ENCODE assay signal across 21 mouse cellular contexts in the genomic region with DNA sequence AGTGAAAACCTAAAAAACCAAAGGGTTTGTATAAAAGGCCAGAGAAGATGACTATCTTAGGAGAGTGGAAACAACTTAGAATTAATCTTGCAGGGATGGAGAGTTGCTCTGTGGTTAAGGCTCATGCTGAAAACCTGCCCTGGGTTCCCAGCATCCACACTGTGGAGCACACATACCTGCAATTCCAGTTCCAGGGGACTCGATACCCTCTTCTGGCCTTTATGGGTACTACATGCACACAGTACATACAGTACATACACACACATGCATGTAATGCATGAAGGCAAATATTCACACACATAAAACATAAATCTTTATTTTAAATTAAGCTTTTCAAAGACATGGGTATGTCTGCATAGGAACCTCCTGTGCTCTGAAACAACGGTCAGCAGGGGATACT. TPM values are rescaled to one million over a fixed set of nuclear protein-coding genes. Genes with fewer than 3 reads are reported as not detected.
DNase-seq lines count a peak whose midpoint lies in the region; ATAC-seq and TF ChIP-seq lines count a peak whose summit lies in the region.
"Had no signal": no experiment of that assay in that cellular context is flagged by ENCODE, and none has a peak within 500 bp of the region (broad histone marks: within the 10 kb centered on the region; RNA-seq: fewer than 3 reads in every experiment).

No protein-coding gene starts in this region.

- H3K4me3 ChIP-seq in layer of hippocampus, adult 2 months: no peak overlapping the region
- H3K4me3 ChIP-seq in midbrain, embryonic 11.5 days (ENCODE audit: low read depth, low read length): no peak overlapping the region
- no peak overlapping the region for H3K4me3 ChIP-seq in midbrain, postnatal 0 days (ENCODE audit: low read depth, low read length)
- H3K4me3 ChIP-seq: heart, embryonic 12.5 days; limb, embryonic 15.5 days; myocyte; neural tube, embryonic 13.5 days had no signal

- H3K36me3 ChIP-seq in midbrain, embryonic 11.5 days (ENCODE audit: control insufficient read depth, insufficient read depth, low read length): no peaks in the 10 kb centered on the region
- H3K36me3 ChIP-seq in midbrain, postnatal 0 days (ENCODE audit: insufficient read depth, low read length): no peaks in the 10 kb centered on the region
- H3K36me3 ChIP-seq: heart, embryonic 12.5 days; limb, embryonic 15.5 days had no signal

- H3K27me3 ChIP-seq in midbrain, embryonic 11.5 days (ENCODE audit: control insufficient read depth, insufficient read depth, low read length): no peaks in the 10 kb centered on the region
- H3K27me3 ChIP-seq in midbrain, postnatal 0 days (ENCODE audit: insufficient read depth, low read length): no peaks in the 10 kb centered on the region
- H3K27me3 ChIP-seq: heart, embryonic 12.5 days; limb, embryonic 15.5 days; neural tube, embryonic 13.5 days had no signal

- no peaks in the 10 kb centered on the region for H3K4me1 ChIP-seq in midbrain, embryonic 11.5 days (ENCODE audit: control insufficient read depth, insufficient read depth, low read length)
- H3K4me1 ChIP-seq in midbrain, postnatal 0 days (ENCODE audit: insufficient read depth, low read length): no peaks in the 10 kb centered on the region
- H3K4me1 ChIP-seq: heart, embryonic 12.5 days; limb, embryonic 15.5 days; neural tube, embryonic 13.5 days had no signal

- H3K27ac ChIP-seq in layer of hippocampus, adult 2 months: no peak overlapping the region
- H3K27ac ChIP-seq in midbrain, embryonic 11.5 days (ENCODE audit: low read depth, low read length): no peak overlapping the region
- no peak overlapping the region for H3K27ac ChIP-seq in midbrain, postnatal 0 days (ENCODE audit: low read depth, low read length)
- H3K27ac ChIP-seq: limb, embryonic 15.5 days; neural tube, embryonic 13.5 days had no signal

- H3K4me2 ChIP-seq in midbrain, embryonic 11.5 days: no peak overlapping the region
- no peak overlapping the region for H3K4me2 ChIP-seq in midbrain, postnatal 0 days (ENCODE audit: low read depth, low read length, poor library complexity, severe bottlenecking)
- H3K4me2 ChIP-seq: heart, embryonic 12.5 days; limb, embryonic 15.5 days; neural tube, embryonic 13.5 days had no signal

- no peak overlapping the region for H3K9ac ChIP-seq in midbrain, embryonic 11.5 days (ENCODE audit: low read length)
- H3K9ac ChIP-seq in midbrain, postnatal 0 days (replicated peaks; ENCODE audit: low read length, poor library complexity, severe bottlenecking): no peak overlapping the region
- H3K9ac ChIP-seq: heart, embryonic 12.5 days; limb, embryonic 15.5 days; neural tube, embryonic 13.5 days had no signal

- no peak for ATAC-seq in midbrain, embryonic 11.5 days (ENCODE audit: low FRiP score)
- ATAC-seq in midbrain, postnatal 0 days (ENCODE audit: low FRiP score): no peak
- ATAC-seq: activated CD4-positive, CD25-positive, alpha-beta regulatory T cell, adult 4 months; forebrain, embryonic 14.5 days had no signal

- no peak for DNase-seq in layer of hippocampus, adult 2 months (ENCODE audit: low spot score in 2 of 2)
- DNase-seq in layer of hippocampus, postnatal 14 days (ENCODE audit: low spot score in 2 of 2): no peak
- peak; percentile 28 for DNase-seq in midbrain, embryonic 11.5 days (ENCODE audit: low spot score, missing footprints)
- no peak for DNase-seq in midbrain, postnatal 0 days (ENCODE audit: low spot score)
- DNase-seq in R1 (ENCODE audit: low read depth, low spot score): peak; percentile 59
- DNase-seq in frontal cortex, postnatal 14 days (ENCODE audit: low spot score in 2 of 2): no peak
- DNase-seq in layer of hippocampus, postnatal 25 days (ENCODE audit: extremely low spot score in 1 of 2, low spot score in 1 of 2): no peak
- DNase-seq: adrenal gland, postnatal 10 days; cerebellum, adult 9-10 months; heart, postnatal 10 days; kidney, adult 2 months; kidney, postnatal 10 days; lung, adult 2 months; midbrain, embryonic 14.5 days; thymus, postnatal 14 days had no signal

- H3K9me3 ChIP-seq in midbrain, embryonic 11.5 days (ENCODE audit: control insufficient read depth, low read length): no peaks in the 10 kb centered on the region
- H3K9me3 ChIP-seq in midbrain, postnatal 0 days (ENCODE audit: low read length): no peaks in the 10 kb centered on the region
- H3K9me3 ChIP-seq: limb, embryonic 15.5 days had no signal

- TF ChIP-seq CTCF in layer of hippocampus, adult 2 months (conservative IDR thresholded peaks at IDR 0.05): peak; percentile 55
- TF ChIP-seq CTCF in midbrain, postnatal 0 days (IDR thresholded peaks at IDR 0.05): no peak; the same call in 1 of the 2 replicates

- 87% methylated on average over 2 of the region's 2 CpGs for WGBS in midbrain, embryonic 11.5 days
- WGBS in midbrain, postnatal 0 days: 92% methylated on average over 2 of the region's 2 CpGs

RNA-seq across cellular contexts. Expression of gene Fat4, which starts 10.9 kb away (rescaled TPM):
- 10 to 100 TPM; 29.4 to 34.5 TPM for total RNA-seq in layer of hippocampus, adult 2 months (2021)
- 10 to 100 TPM; 33.2 to 33.3 TPM for total RNA-seq in layer of hippocampus, postnatal 14 days (2021)
- polyA plus RNA-seq in midbrain, embryonic 11.5 days (2014; fragmentation: Nextera tagmentation; extraction: Ambion mirVana): 9.3 and 10.3 TPM in 2 replicates
- 79.1 and 91.4 TPM in 2 replicates for total RNA-seq in midbrain, postnatal 0 days (2014; rRNA removed)
- polyA plus RNA-seq in midbrain, postnatal 0 days (2015; fragmentation: Nextera tagmentation; extraction: Ambion mirVana): 4.0 and 5.0 TPM in 2 replicates
- total RNA-seq in layer of hippocampus, postnatal 25 days (2021): 10 to 100 TPM; 25.6 to 38.7 TPM
- polyA plus RNA-seq: activated CD4-positive, CD25-positive, alpha-beta regulatory T cell, adult 4 months had no signal

Comparison
In these comparisons a context has a peak if more than half of its experiments do, and no peak if none do; other contexts are left out.
1. DNase-seq: peak in midbrain, embryonic 11.5 days (single experiment) and R1 (single experiment); none in layer of hippocampus, adult 2 months (0 of 2), layer of hippocampus, postnatal 14 days (0 of 2), midbrain, postnatal 0 days (single experiment), frontal cortex, postnatal 14 days (0 of 2) and layer of hippocampus, postnatal 25 days (0 of 2).